ENCODE assay signal across 8 mouse cellular contexts in genomic region chr8:72239499-72240402, GRCm38 (mm10). TPM values are rescaled to one million over a fixed set of nuclear protein-coding genes. Genes with fewer than 3 reads are reported as not detected.
A peak's percentile ranks its signal among the peaks of the same experiment; 100 is the strongest.
DNase-seq lines count a peak whose midpoint lies in the region; ATAC-seq and TF ChIP-seq lines count a peak whose summit lies in the region.

TSS of gene Ap1m1 (plus strand) at chr8:72240018.

- TF ChIP-seq POLR2A in cortical plate, adult 2 months (IDR thresholded peaks at IDR 0.05; ENCODE audit: extremely low read depth, insufficient read depth, low read length) = no peak; the same call in 1 of the 2 replicates

- no peaks in the 10 kb centered on the region for H3K27me3 ChIP-seq in megakaryocyte, embryonic 14.5 days (replicated peaks)

- peaks cover 27% of the 10 kb centered on the region for H3K36me3 ChIP-seq in megakaryocyte, embryonic 14.5 days (replicated peaks; ENCODE audit: low read length)

- peak; percentile 77 for TF ChIP-seq CTCF in cortical plate, adult 2 months (IDR thresholded peaks at IDR 0.05; ENCODE audit: extremely low read depth, insufficient read depth, low read length)

- H3K4me3 ChIP-seq in cortical plate, adult 2 months (ENCODE audit: insufficient read depth, low read length) = peak within 1 kb of the TSS; percentile 80
- H3K4me3 ChIP-seq in megakaryocyte, embryonic 14.5 days (replicated peaks) = peak within 1 kb of the TSS; percentile 96

- peak; percentile 95 to 98 for DNase-seq in gastrocnemius, adult 8-10 months (ENCODE audit: low spot score in 2 of 2)
- DNase-seq in hindlimb bud, embryonic 11.5 days (ENCODE audit: extremely low spot score, low read depth, low spot score) = peak; percentile 94
- peak; percentile 93 to 98 for DNase-seq in left cerebral cortex, adult 8-10 months (ENCODE audit: low spot score in 2 of 2)
- DNase-seq in right cerebral cortex, postnatal 10 days (ENCODE audit: low spot score in 2 of 2) = peak; percentile 99
- DNase-seq in urinary bladder, postnatal 25 days (ENCODE audit: low spot score) = peak; percentile 94

- peak; percentile 82 for ATAC-seq in activated CD4-positive, CD25-positive, alpha-beta regulatory T cell, adult 4 months

- peak within 1 kb of the TSS; percentile 86 for H3K27ac ChIP-seq in cortical plate, adult 2 months (ENCODE audit: insufficient read depth, low read length)

- peaks cover 6% of the 10 kb centered on the region; the same call in 1 of the 2 replicates for H3K4me1 ChIP-seq in cortical plate, adult 2 months (ENCODE audit: control insufficient read depth, insufficient read depth, low read length)
- H3K4me1 ChIP-seq in megakaryocyte, embryonic 14.5 days = peaks cover 48% of the 10 kb centered on the region

- H3K9me3 ChIP-seq in megakaryocyte, embryonic 14.5 days = no peaks in the 10 kb centered on the region

RNA-seq across cellular contexts. Expression of gene Ap1m1, which starts in this region (rescaled TPM):
- polyA plus RNA-seq in activated CD4-positive, CD25-positive, alpha-beta regulatory T cell, adult 4 months (2017; shearing (Covaris generic)) = 100 to 1,000 TPM; 132 to 145 TPM
- polyA plus RNA-seq in cortical plate, adult 2 months (2012; rRNA removed) = 101 and 104 TPM in 2 replicates
- 10 to 100 TPM; 17.6 to 20.9 (median 19.1) TPM for total RNA-seq in gastrocnemius, adult 8-10 months (2022)
- total RNA-seq in left cerebral cortex, adult 8-10 months (2022) = 10 to 100 TPM; 72.0 to 83.7 (median 76.7) TPM
- 188 and 196 TPM in 2 replicates for polyA plus RNA-seq in megakaryocyte, embryonic 14.5 days (2012; ENCODE audit: insufficient read depth, low replicate concordance)

Comparison
In these comparisons a context has a peak if more than half of its experiments do, and no peak if none do; other contexts are left out.
1. Peak in every context shown above with its lines: DNase-seq, ATAC-seq, H3K4me3 ChIP-seq and H3K27ac ChIP-seq.